Mouse (Mus musculus) heart, adult 2 months (tissue): ENCODE data around the gene Blnk.

ENCODE experiments used
- CTCF ChIP-seq: fragments of 200-600 bp; IDR thresholded peaks from 2 replicates; pipeline ENCODE4 v1.8.1; 2022; ENCODE audit warnings: antibody characterized with exemption, mild to moderate bottlenecking, moderate library complexity
- POLR2A ChIP-seq: fragments of 200-500 bp; IDR thresholded peaks from 2 replicates; pipeline ENCODE4 v1.6.1; 2011; ENCODE audit warnings: mild to moderate bottlenecking, low read depth, low read length, control low read depth; ENCODE audit not compliant: insufficient read depth

DNA sequence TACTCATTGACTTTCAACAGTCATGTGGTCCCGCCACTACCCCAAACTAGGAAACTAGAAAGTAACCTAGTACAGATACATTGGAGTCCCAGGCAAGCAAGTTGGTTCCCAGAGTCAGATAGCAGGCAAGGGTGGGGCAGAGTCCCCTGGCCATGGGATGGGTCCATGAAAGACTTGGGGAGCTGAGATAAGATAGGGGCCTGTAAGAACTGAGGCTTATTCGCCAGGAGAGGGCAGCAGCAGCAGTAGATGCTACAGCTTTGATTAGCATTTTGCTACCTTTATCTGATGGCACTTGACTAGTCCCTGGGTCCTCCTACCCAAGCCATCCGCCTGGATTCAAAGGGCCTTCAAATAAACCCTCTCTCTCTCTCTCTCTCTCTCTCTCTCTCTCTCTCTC is 5.2 kb upstream of the Blnk start:
- TF ChIP-seq CTCF (no peak), POLR2A (no peak)
